Mouse (Mus musculus) heart, postnatal 0 days (tissue): ENCODE data around the gene Dab1.

Experiments used
- CTCF ChIP-seq: IDR thresholded peaks from 2 replicates; pipeline ENCODE4 v1.5.1; 2016; ENCODE audit warnings: antibody characterized with exemption, control low read depth, low read depth
- EP300 ChIP-seq: IDR thresholded peaks from 2 replicates; pipeline ENCODE4 v1.6.1; 2016; ENCODE audit warnings: antibody characterized with exemption, low read depth

DNA sequence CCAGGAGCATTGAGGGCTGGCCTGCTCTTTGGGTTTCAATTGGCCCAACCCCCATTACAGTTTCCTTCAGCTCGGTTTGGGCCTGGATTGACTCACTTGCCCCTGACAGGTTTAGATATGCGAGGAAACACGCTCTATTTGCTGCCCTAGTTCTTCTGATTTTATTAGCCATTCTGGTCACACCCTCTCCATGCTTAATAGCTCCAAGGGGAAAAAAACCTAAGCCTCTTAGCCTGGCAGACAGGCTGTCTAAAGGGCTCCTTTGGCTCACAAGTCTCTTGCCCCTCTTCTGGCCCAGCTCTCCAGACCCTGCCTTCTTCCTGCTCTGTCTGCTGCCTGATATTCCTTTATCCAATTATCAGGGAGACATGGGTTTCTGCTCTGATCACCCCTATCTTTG, 1069.9 kb downstream of the Dab1 start:
- no peak for TF ChIP-seq EP300
- no peak for TF ChIP-seq CTCF
